ENCODE assay signal across 26 mouse cellular contexts in the genomic region with DNA sequence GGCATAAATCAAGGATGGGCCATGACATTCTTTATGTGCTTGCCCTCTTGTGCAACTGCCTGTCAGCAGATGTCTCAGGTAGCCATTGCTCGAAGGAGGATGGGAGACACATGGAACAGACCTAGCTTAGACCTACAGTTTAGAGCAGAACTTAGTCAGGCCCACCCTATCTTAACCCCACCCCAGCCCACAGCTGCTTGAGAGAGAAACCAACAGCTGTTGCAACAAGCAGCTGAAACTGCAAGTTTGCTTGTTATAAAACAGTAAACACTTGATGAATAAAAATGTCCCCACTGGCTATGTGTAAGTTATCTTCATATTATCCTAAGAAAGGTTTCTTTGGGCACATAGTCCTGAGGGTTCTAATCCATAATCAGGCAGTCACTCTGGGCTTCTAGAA. TPM values are rescaled to one million over a fixed set of nuclear protein-coding genes. Genes with fewer than 3 reads are reported as not detected.
"Had no signal": no experiment of that assay in that cellular context is flagged by ENCODE, and none has a peak within 500 bp of the region (broad histone marks: within the 10 kb centered on the region; RNA-seq: fewer than 3 reads in every experiment).

No protein-coding gene starts in this region.

- H3K4me3 ChIP-seq: embryonic facial prominence, embryonic 10.5 days; embryonic facial prominence, embryonic 12.5 days; embryonic facial prominence, embryonic 13.5 days; embryonic facial prominence, embryonic 15.5 days; erythroblast, embryonic 14.5 days; forebrain, embryonic 10.5 days; forebrain, embryonic 12.5 days; forebrain, embryonic 13.5 days; forebrain, embryonic 15.5 days; gastrocnemius, adult 2 months; heart, adult 2 months had no signal

- H3K4me2 ChIP-seq: embryonic facial prominence, embryonic 12.5 days; embryonic facial prominence, embryonic 13.5 days; embryonic facial prominence, embryonic 15.5 days; forebrain, embryonic 12.5 days; forebrain, embryonic 13.5 days; forebrain, embryonic 15.5 days; heart, embryonic 11.5 days had no signal

- H3K27me3 ChIP-seq: embryonic facial prominence, embryonic 12.5 days; embryonic facial prominence, embryonic 13.5 days; embryonic facial prominence, embryonic 15.5 days; forebrain, embryonic 12.5 days; forebrain, embryonic 13.5 days; forebrain, embryonic 15.5 days had no signal

- DNase-seq: cerebellum, adult 9-11 months; cerebellum, postnatal 10 days; cerebellum, postnatal 14 days; cerebellum, postnatal 25 days; cerebellum, postnatal 36 days; embryo, embryonic 11 days; forebrain, postnatal 0 days; gastrocnemius, adult 2 months; gastrocnemius, postnatal 10 days; gastrocnemius, postnatal 14 days; gastrocnemius, postnatal 25 days; gastrocnemius, postnatal 36 days; heart, adult 11 months; heart, adult 18-20 months; heart, adult 2 months had no signal

- H3K36me3 ChIP-seq: embryonic facial prominence, embryonic 10.5 days; embryonic facial prominence, embryonic 12.5 days; embryonic facial prominence, embryonic 13.5 days; embryonic facial prominence, embryonic 15.5 days; forebrain, embryonic 10.5 days; forebrain, embryonic 12.5 days; forebrain, embryonic 15.5 days had no signal

- H3K27ac ChIP-seq: embryonic facial prominence, embryonic 10.5 days; embryonic facial prominence, embryonic 12.5 days; embryonic facial prominence, embryonic 13.5 days; embryonic facial prominence, embryonic 15.5 days; forebrain, embryonic 10.5 days; forebrain, embryonic 12.5 days; forebrain, embryonic 13.5 days; forebrain, embryonic 15.5 days; gastrocnemius, adult 2 months; heart, adult 2 months had no signal

- H3K4me1 ChIP-seq: embryonic facial prominence, embryonic 10.5 days; embryonic facial prominence, embryonic 12.5 days; embryonic facial prominence, embryonic 13.5 days; embryonic facial prominence, embryonic 15.5 days; forebrain, embryonic 10.5 days; forebrain, embryonic 12.5 days; forebrain, embryonic 13.5 days; forebrain, embryonic 15.5 days had no signal

- H3K9me3 ChIP-seq: embryonic facial prominence, embryonic 10.5 days; embryonic facial prominence, embryonic 12.5 days; embryonic facial prominence, embryonic 13.5 days; embryonic facial prominence, embryonic 15.5 days; forebrain, embryonic 10.5 days; forebrain, embryonic 12.5 days; forebrain, embryonic 13.5 days; forebrain, embryonic 15.5 days had no signal

RNA-seq across cellular contexts. Expression of a gene that starts 19.7 kb away (rescaled TPM):
- total RNA-seq: common myeloid progenitor, adult 5-6 weeks had no signal
- polyA plus RNA-seq: erythroblast, embryonic 14.5 days had no signal
